Mouse (Mus musculus) liver, postnatal 0 days (tissue): ENCODE measurements around the gene Rbpjl. TPM values are rescaled to one million over a fixed set of nuclear protein-coding genes. Genes with fewer than 3 reads are reported as not detected.

Source experiments
- ATAC-seq: fragments of 200-750 bp; cut with Nextera tagmentation; 2 replicates; pipeline ENCODE4 v1.8.0; 2017; ENCODE audit warnings: mild to moderate bottlenecking, moderate library complexity
- DNase-seq: peaks from one replicate; pipeline ENCODE4 v3.0.0-alpha.2; 2016
- H3K27ac ChIP-seq: fragments of 300-500 bp; sonication (generic); 2 replicates; pipeline ENCODE4 v1.5.1; 2014; ENCODE audit warnings: antibody characterized with exemption, moderate library complexity, mild to moderate bottlenecking, low read depth
- H3K27me3 ChIP-seq: fragments of 300-500 bp; sonication (generic); 2 replicates; pipeline ENCODE4 v1.6.1; 2014; ENCODE audit warnings: low read length, control low read depth, mixed read lengths; ENCODE audit not compliant: insufficient read depth
- H3K36me3 ChIP-seq: fragments of 300-500 bp; sonication (generic); replicated peaks from 2 replicates; pipeline ENCODE4 v1.6.1; 2014; ENCODE audit warnings: mild to moderate bottlenecking, control low read depth, low read length, moderate library complexity, mixed read lengths; ENCODE audit not compliant: insufficient read depth
- H3K4me1 ChIP-seq: fragments of 300-500 bp; sonication (generic); 2 replicates; pipeline ENCODE4 v1.6.1; 2014; ENCODE audit warnings: antibody characterized with exemption, mild to moderate bottlenecking, control low read depth; ENCODE audit not compliant: insufficient read depth
- H3K4me2 ChIP-seq: fragments of 300-500 bp; sonication (generic); 2 replicates; pipeline ENCODE4 v1.6.1; 2014; ENCODE audit warnings: low read depth, mild to moderate bottlenecking, low read length, moderate library complexity, mixed read lengths
- H3K4me3 ChIP-seq: fragments of 300-500 bp; sonication (generic); 2 replicates; pipeline ENCODE4 v1.5.1; 2014; ENCODE audit warnings: low read depth, low read length
- H3K9ac ChIP-seq: fragments of 300-500 bp; sonication (generic); replicated peaks from 2 replicates; pipeline ENCODE4 v1.6.1; 2014; ENCODE audit warnings: mild to moderate bottlenecking, moderate library complexity
- H3K9me3 ChIP-seq: fragments of 300-500 bp; sonication (generic); 2 replicates; pipeline ENCODE4 v1.6.1; 2016; ENCODE audit warnings: mild to moderate bottlenecking, control low read depth, low read length, mixed read lengths
- CTCF ChIP-seq: sonication (generic); IDR thresholded peaks from 2 replicates; pipeline ENCODE4 v1.5.1; 2016; ENCODE audit warnings: antibody characterized with exemption, low read depth
- EP300 ChIP-seq: IDR thresholded peaks from 2 replicates; pipeline ENCODE4 v1.6.1; 2016; ENCODE audit warnings: antibody characterized with exemption, low read depth, mild to moderate bottlenecking
- WGBS: fragments of 180-500 bp; shearing (Covaris S2); extraction: QIAGEN DNeasy Blood & Tissue Kit; methylation state at CpG from one replicate; pipeline ENCODE4 v1.1.7; 2014; ENCODE audit not compliant: insufficient replicate concordance; 5-methylcytosine and 5-hydroxymethylcytosine counted together
- polyA plus RNA-seq: library from polyadenylated mRNA; unstranded; fragments of >200 nt; fragmentation: Nextera tagmentation; extraction: Ambion mirVana; gene quantifications from 2 replicates; pipeline ENCODE4 v1.2.1, GENCODE M21; 2015

Rbpjl gene
- polyA plus RNA-seq, 1 experiment from 2014 or later: not detected

DNA sequence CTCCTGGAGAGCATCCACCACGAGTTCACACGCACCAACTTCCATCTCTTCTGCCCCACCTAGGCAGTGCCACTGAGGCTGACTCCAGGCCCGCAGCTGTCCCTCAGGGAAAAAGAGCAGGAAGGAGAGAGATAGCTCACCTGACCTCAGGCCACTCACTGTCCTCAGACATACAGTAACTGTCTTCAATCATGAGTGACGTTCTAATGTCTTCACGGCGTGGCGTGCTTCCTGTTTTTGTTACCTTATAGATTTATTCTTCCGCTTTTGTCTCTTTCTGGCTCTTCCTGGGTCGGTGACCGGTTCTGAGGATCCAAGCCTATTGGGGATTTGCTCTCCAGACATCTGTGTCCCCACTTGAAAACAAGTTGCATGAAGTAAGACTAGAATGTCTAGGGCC, 11.6 kb downstream of the Rbpjl start:
- no peak for DNase-seq
- H3K9ac ChIP-seq: no peak overlapping the region; the same call in 1 of the 2 replicates
- no peak for ATAC-seq
- no peaks in the 10 kb centered on the region for H3K9me3 ChIP-seq
- no peak for TF ChIP-seq EP300
- no peak for TF ChIP-seq CTCF
- WGBS: 46% methylated on average over 10 of the region's 10 CpGs
- no peak overlapping the region for H3K27ac ChIP-seq
- peak overlapping the region; percentile 32; the same call in 1 of the 2 replicates for H3K4me2 ChIP-seq
- peaks cover 9% of the 10 kb centered on the region; the same call in 1 of the 2 replicates for H3K27me3 ChIP-seq
- H3K4me1 ChIP-seq: peaks cover 22% of the 10 kb centered on the region
- H3K4me3 ChIP-seq: no peak overlapping the region
- H3K36me3 ChIP-seq: no peaks in the 10 kb centered on the region

DNA sequence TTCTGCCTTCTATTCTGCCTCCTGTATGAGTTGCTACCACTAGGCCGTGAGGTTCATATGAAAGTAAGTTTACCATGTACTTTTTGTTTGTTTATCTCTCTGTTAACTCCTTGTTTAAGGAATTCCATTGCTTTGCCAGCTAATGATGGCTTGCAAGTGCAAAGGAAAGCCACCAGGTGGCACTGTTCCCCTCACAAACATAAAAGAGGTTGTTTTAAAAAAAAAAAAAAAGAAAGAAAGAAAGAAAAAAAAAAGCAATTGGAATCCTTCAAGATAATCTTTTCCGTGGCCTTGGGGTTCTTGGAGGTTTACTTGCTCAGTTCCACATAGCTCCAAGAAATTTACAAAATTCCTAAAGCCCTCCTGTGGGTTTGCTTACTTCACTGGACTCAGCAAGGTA, 14.3 kb downstream of the Rbpjl start:
- peaks cover 22% of the 10 kb centered on the region for H3K4me1 ChIP-seq
- H3K9me3 ChIP-seq: no peaks in the 10 kb centered on the region
- 0 out of 2 replicates have a peak, but pooled peaks cover 5% of the 10 kb centered on the region for H3K27me3 ChIP-seq
- TF ChIP-seq EP300 (no peak), CTCF (peak; percentile 75)
- H3K4me2 ChIP-seq: no peak overlapping the region
- no peak for DNase-seq
- no peak overlapping the region for H3K4me3 ChIP-seq
- ATAC-seq: no peak
- no peak overlapping the region for H3K27ac ChIP-seq
- H3K9ac ChIP-seq: no peak overlapping the region
- WGBS: 1% methylated on average over 2 of the region's 2 CpGs
- no peaks in the 10 kb centered on the region for H3K36me3 ChIP-seq

DNA sequence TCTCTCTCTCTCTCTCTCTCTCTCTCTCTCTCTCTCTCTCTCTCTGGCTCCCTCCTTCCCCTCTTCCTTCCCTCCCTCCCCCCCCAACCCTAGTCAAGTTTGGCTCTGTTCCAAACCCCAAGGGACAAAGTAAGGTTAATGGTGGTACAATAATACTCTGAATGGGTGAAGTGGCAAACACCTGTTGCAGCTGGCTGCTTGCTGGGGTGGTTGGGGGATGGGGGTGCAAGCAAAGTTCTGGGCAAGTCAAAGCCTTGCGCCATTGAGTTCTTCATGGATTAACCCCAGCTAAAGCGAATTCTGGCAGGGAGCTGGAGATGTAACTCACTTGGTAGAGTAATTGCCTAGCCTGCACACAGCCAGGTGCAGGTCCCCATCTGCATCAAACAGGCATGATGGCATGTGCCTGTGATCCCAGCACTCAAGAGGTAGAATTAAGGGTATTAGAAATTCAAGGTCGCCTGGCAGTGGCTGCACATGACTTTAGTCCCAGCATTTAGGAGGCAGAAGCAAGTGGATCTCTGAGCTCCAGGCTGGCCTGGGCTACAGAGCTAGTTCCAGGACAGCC, 15.5 kb downstream of the Rbpjl start:
- WGBS: 32% methylated on average over 3 of the region's 3 CpGs
- Histone ChIP-seq H3K4me1 (peaks cover 22% of the 10 kb centered on the region), H3K27ac (peak overlapping the region; percentile 11; the same call in 1 of the 2 replicates), H3K4me2 (no peak overlapping the region), H3K4me3 (no peak overlapping the region), H3K9ac (no peak overlapping the region), H3K9me3 (no peaks in the 10 kb centered on the region), H3K27me3 (0 out of 2 replicates have a peak, but pooled peaks cover 5% of the 10 kb centered on the region), H3K36me3 (no peaks in the 10 kb centered on the region)
- DNase-seq (no peak), ATAC-seq (no peak)
- TF ChIP-seq CTCF (no peak), EP300 (no peak)

DNA sequence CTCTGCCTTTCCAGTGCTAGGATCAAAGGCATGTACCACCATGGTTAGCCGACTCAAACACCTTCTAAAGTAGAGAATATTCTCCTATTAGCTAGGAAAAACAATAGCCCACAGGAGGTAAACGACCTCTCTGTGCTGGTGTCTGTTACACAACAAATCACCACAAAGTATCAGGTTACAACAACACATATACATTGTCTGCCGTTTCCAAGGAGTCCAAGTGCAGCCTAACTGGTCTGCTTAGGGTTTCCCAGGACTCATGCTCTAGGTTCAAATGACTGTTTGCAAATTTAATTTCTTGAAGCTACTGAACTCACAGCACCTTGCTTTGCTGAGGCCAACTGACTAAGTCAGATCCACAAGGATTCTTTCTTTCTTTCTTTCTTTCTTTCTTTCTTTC, 16.5 kb downstream of the Rbpjl start:
- Histone ChIP-seq H3K27me3 (no peaks in the 10 kb centered on the region), H3K4me1 (peaks cover 22% of the 10 kb centered on the region), H3K36me3 (peaks cover 4% of the 10 kb centered on the region), H3K4me3 (no peak overlapping the region), H3K27ac (no peak overlapping the region), H3K9ac (no peak overlapping the region; the same call in 1 of the 2 replicates), H3K9me3 (no peaks in the 10 kb centered on the region), H3K4me2 (no peak overlapping the region)
- ATAC-seq (no peak), DNase-seq (no peak)
- 11% methylated on average over 3 of the region's 3 CpGs for WGBS
- TF ChIP-seq EP300 (no peak), CTCF (no peak)

DNA sequence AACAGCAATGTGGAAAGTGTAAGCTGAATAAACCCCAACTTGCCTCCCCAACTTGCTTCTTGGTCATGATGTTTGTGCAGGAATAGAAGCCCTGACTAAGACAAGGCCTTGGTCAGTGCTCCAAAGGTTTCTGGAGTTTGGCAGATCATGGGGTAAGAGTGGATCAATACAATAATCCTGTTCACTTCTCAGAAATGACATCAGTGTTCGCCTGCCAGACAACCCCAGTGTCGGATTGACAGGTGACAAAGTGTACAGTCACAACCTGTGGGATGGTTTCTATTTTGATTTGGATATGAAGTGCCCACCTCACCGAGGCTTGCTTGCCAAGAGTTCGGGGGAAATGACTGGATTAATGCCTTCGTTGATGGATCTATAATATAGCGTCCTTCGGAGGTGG, 18.4 kb downstream of the Rbpjl start:
- no peak overlapping the region for H3K4me2 ChIP-seq
- ATAC-seq (peak; percentile 54), DNase-seq (no peak)
- H3K4me3 ChIP-seq: no peak overlapping the region
- H3K27ac ChIP-seq: peak overlapping the region; percentile 82
- peaks cover 12% of the 10 kb centered on the region for H3K36me3 ChIP-seq
- H3K9me3 ChIP-seq: no peaks in the 10 kb centered on the region
- WGBS: 76% methylated on average over 7 of the region's 7 CpGs
- TF ChIP-seq CTCF: no peak
- peak; percentile 35; the same call in 1 of the 2 replicates for TF ChIP-seq EP300
- H3K9ac ChIP-seq: no peak overlapping the region
- H3K4me1 ChIP-seq: peaks cover 22% of the 10 kb centered on the region
- no peaks in the 10 kb centered on the region for H3K27me3 ChIP-seq

DNA sequence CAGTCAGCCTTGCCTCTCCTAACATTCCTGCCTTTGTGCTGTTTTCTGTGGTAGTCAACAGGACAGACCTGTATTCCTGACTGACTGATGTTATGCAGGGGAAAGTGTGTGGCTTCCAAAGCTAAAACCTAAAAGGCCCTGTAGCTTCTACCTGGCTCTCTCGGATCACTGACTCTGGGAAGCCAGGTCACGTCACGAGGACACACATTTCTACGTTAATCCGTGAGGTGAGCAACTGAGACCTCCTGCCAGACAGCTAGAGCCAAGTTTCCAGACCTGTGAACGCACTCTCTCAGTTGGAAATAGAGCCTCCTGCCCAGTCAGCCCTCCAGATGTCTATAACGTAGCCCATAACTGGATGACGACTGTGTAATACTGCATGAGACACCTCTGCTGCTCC, 19.0 kb downstream of the Rbpjl start:
- H3K27ac ChIP-seq: peak overlapping the region; percentile 82

More for the DNA sequence above, 19.0 kb downstream of the Rbpjl start:
- Histone ChIP-seq H3K27me3 (no peaks in the 10 kb centered on the region), H3K36me3 (peaks cover 19% of the 10 kb centered on the region), H3K9me3 (no peaks in the 10 kb centered on the region), H3K4me3 (no peak overlapping the region), H3K9ac (no peak overlapping the region; the same call in 1 of the 2 replicates), H3K4me1 (peaks cover 22% of the 10 kb centered on the region), H3K4me2 (no peak overlapping the region)
- ATAC-seq (0 out of 2 replicates have a peak, but pooled peaks have one; percentile 3), DNase-seq (no peak)
- 64% methylated on average over 8 of the region's 8 CpGs for WGBS
- TF ChIP-seq CTCF (no peak), EP300 (no peak)
